Mouse (Mus musculus) limb, embryonic 14.5 days (tissue): ENCODE measurements at regions not wholly inside any gene's neighbourhood (a gene's known extent, or its start where the extent isn't known, plus 50 kb on each side); places are given as distances from the start of the nearest gene placed in this dataset. TPM values are rescaled to one million over a fixed set of nuclear protein-coding genes. Genes with fewer than 3 reads are reported as not detected.

Experiments
- ATAC-seq: fragments of 200-750 bp; cut with Nextera tagmentation; 2 replicates; pipeline ENCODE4 v1.8.0; 2017; ENCODE audit warnings: low read depth, moderate number of reproducible peaks, moderate TSS enrichment; ENCODE audit not compliant: low FRiP score
- DNase-seq: peaks from one replicate; pipeline ENCODE4 v3.0.0-alpha.2; 2015; ENCODE audit warnings: low spot score
- H3K27ac ChIP-seq: fragments of 300-500 bp; sonication (generic); replicated peaks from 2 replicates; pipeline ENCODE4 v1.5.1; 2014; ENCODE audit warnings: low read depth, mild to moderate bottlenecking, low read length, moderate library complexity, mixed read lengths
- H3K27me3 ChIP-seq: fragments of 300-500 bp; sonication (generic); 2 replicates; pipeline ENCODE4 v1.6.1; 2014; ENCODE audit warnings: low read length, mixed read lengths; ENCODE audit not compliant: control insufficient read depth, insufficient read depth
- H3K36me3 ChIP-seq: fragments of 300-500 bp; sonication (generic); 2 replicates; pipeline ENCODE4 v1.6.1; 2014; ENCODE audit warnings: mild to moderate bottlenecking, low read length, moderate library complexity, mixed read lengths; ENCODE audit not compliant: control insufficient read depth, insufficient read depth
- H3K4me1 ChIP-seq: fragments of 300-500 bp; sonication (generic); 2 replicates; pipeline ENCODE4 v1.6.1; 2014; ENCODE audit warnings: antibody characterized with exemption, low read length, mixed read lengths; ENCODE audit not compliant: control insufficient read depth, insufficient read depth
- H3K4me2 ChIP-seq: fragments of 300-500 bp; sonication (generic); replicated peaks from 2 replicates; pipeline ENCODE4 v1.6.1; 2014; ENCODE audit warnings: low read depth, mild to moderate bottlenecking, low read length, moderate library complexity; ENCODE audit not compliant: severe bottlenecking
- H3K4me3 ChIP-seq: fragments of 300-500 bp; sonication (generic); replicated peaks from 2 replicates; pipeline ENCODE4 v1.5.1; 2014; ENCODE audit warnings: low read length
- H3K9ac ChIP-seq: fragments of 300-500 bp; sonication (generic); 2 replicates; pipeline ENCODE4 v1.6.1; 2014; ENCODE audit warnings: mild to moderate bottlenecking, low read depth, low read length, moderate library complexity; ENCODE audit not compliant: severe bottlenecking
- H3K9me3 ChIP-seq: fragments of 300-500 bp; sonication (generic); 2 replicates; pipeline ENCODE4 v1.6.1; 2016; ENCODE audit warnings: low read length; ENCODE audit not compliant: control insufficient read depth
- POLR2A ChIP-seq: fragments of 200-500 bp; IDR thresholded peaks from 2 replicates; pipeline ENCODE4 v1.8.0; 2012; ENCODE audit warnings: inconsistent platforms, mild to moderate bottlenecking, moderate library complexity, borderline replicate concordance; ENCODE audit not compliant: insufficient read depth, insufficient read length; ENCODE audit errors: extremely low read depth
- WGBS: fragments of 180-500 bp; shearing (Covaris S2); extraction: QIAGEN DNeasy Blood & Tissue Kit; methylation state at CpG from one replicate; pipeline ENCODE4 v1.1.7; 2014; 5-methylcytosine and 5-hydroxymethylcytosine counted together
- microRNA-seq: library from miRNA; unstranded; fragments of <30 nt; microRNA quantifications from one replicate; pipeline ENCODE4, GENCODE M21; 2016

GRCm38 (mm10) chr3:151384850-151385249 is 52.8 kb upstream of the Adgrl4 start:
- 88% methylated on average over 5 of the region's 5 CpGs for WGBS
- ATAC-seq (no peak), DNase-seq (no peak)
- H3K9me3 ChIP-seq, result no peaks in the 10 kb centered on the region
- peaks cover 2% of the 10 kb centered on the region; the same call in 1 of the 2 replicates for H3K4me1 ChIP-seq
- no peak for TF ChIP-seq POLR2A
- H3K36me3 ChIP-seq, result no peaks in the 10 kb centered on the region
- H3K4me2 ChIP-seq, result no peak overlapping the region
- H3K27me3 ChIP-seq, result no peaks in the 10 kb centered on the region
- no peak overlapping the region for H3K27ac ChIP-seq
- no peak overlapping the region for H3K9ac ChIP-seq
- H3K4me3 ChIP-seq, result no peak overlapping the region

GRCm38 (mm10) chr3:151386103-151386502 is 51.6 kb upstream of the Adgrl4 start:
- Histone ChIP-seq H3K27me3 (no peaks in the 10 kb centered on the region), H3K4me1 (peaks cover 2% of the 10 kb centered on the region; the same call in 1 of the 2 replicates), H3K9me3 (no peaks in the 10 kb centered on the region), H3K27ac (no peak overlapping the region), H3K9ac (no peak overlapping the region), H3K4me3 (no peak overlapping the region), H3K4me2 (no peak overlapping the region), H3K36me3 (no peaks in the 10 kb centered on the region)
- ATAC-seq, result no peak
- no peak for DNase-seq
- 75% methylated on average over 5 of the region's 5 CpGs for WGBS
- TF ChIP-seq POLR2A, result no peak

Small RNAs in the stretch of these regions (microRNA-seq; reads per million reads assigned to microRNA genes)
- gene Mir3963, result not detected
